Mouse (Mus musculus) bone marrow, adult 2 months (tissue): Measurements from ENCODE around the gene Aqp11.

Experiments
- CTCF ChIP-seq: fragments of 200-500 bp; IDR thresholded peaks from 2 replicates; pipeline ENCODE4 v1.5.1; 2011; ENCODE audit warnings: low read length, control low read depth; ENCODE audit not compliant: control insufficient read depth, insufficient read depth
- POLR2A ChIP-seq: fragments of 200-500 bp; IDR thresholded peaks from 2 replicates; pipeline ENCODE4 v1.6.1; 2011; ENCODE audit warnings: low read depth, mild to moderate bottlenecking, control low read depth, low read length, borderline replicate concordance; ENCODE audit not compliant: control insufficient read depth

GRCm38 (mm10) chr7:97769020-97769419 is 30.9 kb upstream of the Aqp11 start:
- TF ChIP-seq CTCF, result no peak
- no peak for TF ChIP-seq POLR2A
